Mouse (Mus musculus): ENCODE data around the gene Cdk12. TPM values are rescaled to one million over a fixed set of nuclear protein-coding genes. Genes with fewer than 3 reads are reported as not detected.
A peak's percentile ranks its signal among the peaks of the same experiment; 100 is the strongest.

Cdk12 gene
- polyA plus RNA-seq, 1 experiment from 2014 or later = 8.5 TPM

DNA sequence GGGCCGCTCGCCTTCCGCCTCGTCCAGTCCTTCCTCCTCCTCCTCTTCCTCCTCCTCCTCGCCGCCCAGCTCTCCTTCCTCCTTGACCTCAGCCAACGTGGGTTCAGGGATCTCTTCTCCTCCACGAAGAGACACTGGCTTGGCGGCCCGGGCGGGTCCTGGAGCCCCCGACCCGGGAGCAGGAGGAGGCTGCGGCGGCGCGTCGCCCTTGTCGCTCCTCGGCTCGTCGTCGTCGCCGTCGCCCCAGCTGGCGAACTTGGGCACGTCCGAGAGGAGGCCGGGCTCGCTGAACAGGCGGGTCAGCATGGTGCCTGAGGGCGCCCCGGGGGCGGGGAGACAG lies 125.1 kb downstream of the Cdk12 start:
- no peak overlapping the region for H3K27ac ChIP-seq
- no peaks in the 10 kb centered on the region for H3K36me3 ChIP-seq
- WGBS = 1% methylated on average over 30 of the region's 35 CpGs
- peaks cover 21% of the 10 kb centered on the region for H3K4me1 ChIP-seq (replicated peaks)
- peaks cover 96% of the 10 kb centered on the region for H3K27me3 ChIP-seq (replicated peaks)
- peak; percentile 55; the same call in 1 of the 2 replicates for ATAC-seq
- H3K4me3 ChIP-seq (replicated peaks) = peak overlapping the region; percentile 24
- H3K9ac ChIP-seq = no peak overlapping the region
- H3K9me3 ChIP-seq = no peaks in the 10 kb centered on the region
- H3K4me2 ChIP-seq (replicated peaks) = peak overlapping the region; percentile 46

Other genes with a start within 250 kb of the Cdk12 start
- gene Plxdc1, start 216.6 kb upstream of the Cdk12 start, polyA plus RNA-seq (2015; fragmentation: Nextera tagmentation; extraction: Ambion mirVana) = 0.47 and 0.49 TPM in 2 replicates
- 7.6 and 11.8 TPM in 2 replicates for gene Arl5c, start 206.9 kb upstream of the Cdk12 start, polyA plus RNA-seq (2015; fragmentation: Nextera tagmentation; extraction: Ambion mirVana)
- 6.5 and 7.5 TPM in 2 replicates for gene Cacnb1, start 180.0 kb upstream of the Cdk12 start, polyA plus RNA-seq (2015; fragmentation: Nextera tagmentation; extraction: Ambion mirVana)
- 1,063 and 1,131 TPM in 2 replicates for gene Rpl19, start 176.3 kb upstream of the Cdk12 start, polyA plus RNA-seq (2015; fragmentation: Nextera tagmentation; extraction: Ambion mirVana)
- gene Stac2, start 149.6 kb upstream of the Cdk12 start, polyA plus RNA-seq (2015; fragmentation: Nextera tagmentation; extraction: Ambion mirVana) = 0.16 and 0.29 TPM in 2 replicates
- 10.4 and 14.9 TPM in 2 replicates for gene Fbxl20, start 52.7 kb upstream of the Cdk12 start, polyA plus RNA-seq (2015; fragmentation: Nextera tagmentation; extraction: Ambion mirVana)
- gene Med1, start 9.8 kb upstream of the Cdk12 start, polyA plus RNA-seq (2015; fragmentation: Nextera tagmentation; extraction: Ambion mirVana) = 53.6 and 63.0 TPM in 2 replicates
- 0.09 TPM in 2 replicates for gene Neurod2, start 126.6 kb downstream of the Cdk12 start, polyA plus RNA-seq (2015; fragmentation: Nextera tagmentation; extraction: Ambion mirVana)
- 52.2 and 68.9 TPM in 2 replicates for gene Ppp1r1b, start 145.3 kb downstream of the Cdk12 start, polyA plus RNA-seq (2015; fragmentation: Nextera tagmentation; extraction: Ambion mirVana)
- gene Stard3, start 155.3 kb downstream of the Cdk12 start, polyA plus RNA-seq (2015; fragmentation: Nextera tagmentation; extraction: Ambion mirVana) = 39.4 and 39.7 TPM in 2 replicates
- 0.25 TPM in 1 of 2 replicates, not detected in the other for gene Tcap, start 180.8 kb downstream of the Cdk12 start, polyA plus RNA-seq (2015; fragmentation: Nextera tagmentation; extraction: Ambion mirVana)
- gene Pnmt, start 183.4 kb downstream of the Cdk12 start, polyA plus RNA-seq (2015; fragmentation: Nextera tagmentation; extraction: Ambion mirVana) = 0.19 TPM in 1 of 2 replicates, not detected in the other
- 15.5 and 16.7 TPM in 2 replicates for gene Pgap3, start 197.4 kb downstream of the Cdk12 start, polyA plus RNA-seq (2015; fragmentation: Nextera tagmentation; extraction: Ambion mirVana)
- gene Erbb2, start 209.4 kb downstream of the Cdk12 start, polyA plus RNA-seq (2015; fragmentation: Nextera tagmentation; extraction: Ambion mirVana) = 31.9 and 35.1 TPM in 2 replicates
- 202 and 212 TPM in 2 replicates for gene Mien1, start 235.9 kb downstream of the Cdk12 start, polyA plus RNA-seq (2015; fragmentation: Nextera tagmentation; extraction: Ambion mirVana)
- gene Grb7, start 243.3 kb downstream of the Cdk12 start, polyA plus RNA-seq (2015; fragmentation: Nextera tagmentation; extraction: Ambion mirVana) = 71.0 and 73.7 TPM in 2 replicates